Mouse (Mus musculus) hindbrain, embryonic 16.5 days (tissue): ENCODE data around the gene AU040320. TPM values are rescaled to one million over a fixed set of nuclear protein-coding genes. Genes with fewer than 3 reads are reported as not detected.

Experiments used
- ATAC-seq: fragments of 200-750 bp; cut with Nextera tagmentation; 2 replicates; pipeline ENCODE4 v1.8.0; 2017; ENCODE audit warnings: moderate TSS enrichment, moderate library complexity
- H3K27ac ChIP-seq: fragments of 300-500 bp; sonication (generic); 2 replicates; pipeline ENCODE4 v1.5.1; 2014; ENCODE audit warnings: low read depth, mild to moderate bottlenecking, control low read depth, low read length, moderate library complexity
- H3K27me3 ChIP-seq: fragments of 300-500 bp; sonication (generic); replicated peaks from 2 replicates; pipeline ENCODE4 v1.6.1; 2014; ENCODE audit warnings: low read length; ENCODE audit not compliant: control insufficient read depth, insufficient read depth
- H3K36me3 ChIP-seq: fragments of 300-500 bp; sonication (generic); 2 replicates; pipeline ENCODE4 v1.6.1; 2014; ENCODE audit warnings: mild to moderate bottlenecking, low read length, moderate library complexity, mixed read lengths; ENCODE audit not compliant: control insufficient read depth, insufficient read depth
- H3K4me1 ChIP-seq: fragments of 300-500 bp; sonication (generic); 2 replicates; pipeline ENCODE4 v1.6.1; 2014; ENCODE audit warnings: low read depth, low read length; ENCODE audit not compliant: control insufficient read depth, insufficient read depth
- H3K4me2 ChIP-seq: fragments of 300-500 bp; sonication (generic); 2 replicates; pipeline ENCODE4 v1.6.1; 2014; ENCODE audit warnings: mild to moderate bottlenecking, low read length, control low read depth, moderate library complexity
- H3K4me3 ChIP-seq: fragments of 300-500 bp; sonication (generic); 2 replicates; pipeline ENCODE4 v1.5.1; 2014; ENCODE audit warnings: mild to moderate bottlenecking, low read length, control low read depth, moderate library complexity
- H3K9ac ChIP-seq: fragments of 300-500 bp; sonication (generic); 2 replicates; pipeline ENCODE4 v1.6.1; 2014; ENCODE audit warnings: low read depth, mild to moderate bottlenecking, control low read depth, low read length, moderate library complexity
- H3K9me3 ChIP-seq: fragments of 300-500 bp; sonication (generic); 2 replicates; pipeline ENCODE4 v1.6.1; 2014; ENCODE audit warnings: mild to moderate bottlenecking, low read length, moderate library complexity; ENCODE audit not compliant: control insufficient read depth
- WGBS: fragments of 180-500 bp; shearing (Covaris S2); extraction: QIAGEN DNeasy Blood & Tissue Kit; methylation state at CpG from one replicate; pipeline ENCODE4 v1.1.7; 2014; 5-methylcytosine and 5-hydroxymethylcytosine counted together
- polyA plus RNA-seq: library from polyadenylated mRNA; unstranded; fragments of >200 nt; fragmentation: Nextera tagmentation; extraction: Ambion mirVana; gene quantifications from 2 replicates; pipeline ENCODE4 v1.2.1, GENCODE M21; 2015

Gene AU040320
- polyA plus RNA-seq, 1 experiment from 2014 or later: 35.0 TPM

DNA sequence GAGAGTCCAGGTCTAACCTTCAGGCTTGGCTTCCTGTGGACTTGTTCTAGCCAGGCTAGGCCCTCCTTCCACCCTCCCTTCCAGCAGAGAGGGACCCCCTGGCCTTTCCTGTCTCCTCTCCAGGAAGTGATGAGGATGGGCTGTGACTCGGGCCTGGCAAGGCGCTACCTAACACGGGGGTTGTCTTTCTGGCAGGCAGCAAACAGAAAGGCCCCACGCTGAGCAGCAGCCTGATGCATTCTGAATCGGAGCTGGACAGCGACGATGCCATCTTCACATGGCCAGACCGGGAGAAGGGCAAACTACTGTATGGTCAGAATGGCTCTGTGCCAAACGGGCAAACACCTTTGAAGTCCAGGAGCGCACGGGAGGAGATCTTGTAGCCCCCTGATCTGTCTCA lies 99.6 kb downstream of the AU040320 start:
- ATAC-seq: no peak

DNA sequence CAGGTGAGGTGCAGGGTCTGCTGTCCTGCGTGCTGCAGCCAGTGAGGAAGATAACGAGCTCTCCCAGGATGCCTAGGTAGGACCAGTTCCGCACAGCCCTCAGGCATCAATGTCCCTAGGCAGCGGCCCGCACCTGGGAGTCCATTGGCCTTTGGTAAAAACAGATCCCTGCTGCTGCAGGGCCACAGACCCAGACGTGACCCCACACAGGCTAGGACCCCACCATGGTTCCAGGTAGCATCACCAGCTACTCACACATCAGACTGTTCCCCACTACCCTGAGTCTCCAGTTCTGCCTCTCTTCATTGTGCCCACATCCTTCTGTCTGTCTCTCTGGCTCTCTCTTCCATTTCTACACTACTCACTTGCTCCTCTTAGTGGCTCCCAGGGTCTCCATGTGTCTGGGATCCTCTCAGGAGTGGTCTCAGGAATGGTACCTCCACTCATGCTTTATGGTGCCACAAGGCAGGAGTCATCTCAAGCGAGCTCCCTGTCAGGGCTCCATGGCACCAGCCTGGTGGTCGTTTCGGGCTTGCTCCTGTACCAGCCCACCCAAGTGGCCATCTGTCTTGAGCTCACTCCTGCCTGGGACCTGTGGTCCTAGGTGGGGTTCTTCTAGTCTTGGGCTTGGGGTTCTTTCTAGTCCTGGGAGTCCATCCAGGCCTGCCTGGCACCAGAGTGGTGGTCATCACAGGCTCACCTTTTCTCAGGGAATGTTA lies 107.1 kb downstream of the AU040320 start:
- WGBS: 88% methylated on average over 9 of the region's 9 CpGs
- Histone ChIP-seq H3K4me3 (no peak overlapping the region), H3K4me2 (no peak overlapping the region), H3K4me1 (no peaks in the 10 kb centered on the region), H3K36me3 (peaks cover 19% of the 10 kb centered on the region), H3K9me3 (no peaks in the 10 kb centered on the region), H3K27ac (no peak overlapping the region), H3K9ac (no peak overlapping the region), H3K27me3 (no peaks in the 10 kb centered on the region)
- peak; percentile 45; the same call in 1 of the 2 replicates for ATAC-seq

More for the DNA sequence above, 99.6 kb downstream of the AU040320 start:
- Histone ChIP-seq H3K36me3 (peaks cover 9% of the 10 kb centered on the region; the same call in 1 of the 2 replicates), H3K4me1 (no peaks in the 10 kb centered on the region), H3K9ac (no peak overlapping the region), H3K9me3 (no peaks in the 10 kb centered on the region), H3K4me2 (no peak overlapping the region), H3K27ac (no peak overlapping the region), H3K27me3 (no peaks in the 10 kb centered on the region), H3K4me3 (no peak overlapping the region)
- WGBS: 67% methylated on average over 11 of the region's 11 CpGs

DNA sequence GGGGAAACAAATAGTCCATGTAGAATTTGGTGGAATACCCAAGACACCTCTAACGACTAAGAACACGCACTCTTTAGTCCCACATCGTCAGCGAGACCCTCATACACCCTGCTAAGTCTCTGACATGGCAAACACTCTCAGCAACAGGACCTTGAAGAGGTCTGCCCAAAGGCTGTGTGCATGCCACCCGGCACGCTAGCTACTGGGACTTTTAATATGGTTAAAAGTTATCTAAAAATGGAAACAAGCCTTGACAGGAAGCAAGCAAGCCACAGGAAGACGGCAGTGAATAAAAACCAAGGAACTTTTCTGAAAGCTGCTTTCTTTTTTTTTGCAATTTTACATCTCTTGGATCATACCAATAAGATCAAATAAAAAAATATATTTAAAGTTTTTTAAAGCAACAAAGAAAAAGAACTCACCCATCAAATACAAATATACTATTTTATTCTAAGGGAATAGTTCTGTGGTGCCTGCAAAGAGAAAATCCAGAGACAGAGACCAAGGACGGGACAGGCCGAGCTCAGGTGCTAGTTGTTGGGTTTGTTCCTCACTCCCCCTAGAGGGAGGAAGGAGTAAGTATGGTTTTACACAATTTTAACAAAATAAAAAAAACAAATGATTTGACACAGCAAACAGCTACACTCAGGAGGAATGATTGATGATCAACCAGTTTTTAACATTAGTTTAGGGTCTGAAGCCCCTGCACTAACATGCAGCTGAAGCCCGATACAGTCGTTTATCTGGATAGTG lies 108.3 kb downstream of the AU040320 start:
- no peak overlapping the region for H3K4me3 ChIP-seq
- H3K9ac ChIP-seq: no peak overlapping the region
- no peak for ATAC-seq
- peaks cover 19% of the 10 kb centered on the region for H3K36me3 ChIP-seq
- no peaks in the 10 kb centered on the region for H3K27me3 ChIP-seq
- no peaks in the 10 kb centered on the region for H3K9me3 ChIP-seq
- no peak overlapping the region for H3K27ac ChIP-seq
- no peaks in the 10 kb centered on the region for H3K4me1 ChIP-seq
- WGBS: 83% methylated on average over 11 of the region's 11 CpGs
- no peak overlapping the region for H3K4me2 ChIP-seq

DNA sequence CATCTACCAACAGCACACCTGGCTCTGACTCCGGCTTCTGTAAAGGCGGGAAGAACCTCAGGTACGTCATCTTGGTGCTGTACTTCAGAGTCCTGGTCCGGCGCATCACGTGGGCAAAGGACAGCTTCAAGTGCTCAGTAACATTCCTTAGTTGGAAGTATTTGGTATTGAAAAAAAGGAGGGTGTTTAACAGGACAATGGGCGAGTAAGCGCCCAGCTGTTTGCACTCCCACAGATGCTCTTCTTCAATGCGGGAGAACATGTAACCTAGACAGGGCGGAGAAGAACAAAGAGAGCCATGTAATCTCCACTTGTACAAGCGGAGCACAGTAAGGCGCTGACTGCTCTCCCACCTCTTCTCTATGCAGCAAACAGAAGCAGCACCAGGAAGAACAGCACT lies 115.4 kb downstream of the AU040320 start:
- Histone ChIP-seq H3K9me3 (no peaks in the 10 kb centered on the region), H3K27ac (no peak overlapping the region), H3K36me3 (peaks cover 18% of the 10 kb centered on the region), H3K9ac (no peak overlapping the region), H3K4me3 (no peak overlapping the region), H3K4me1 (no peaks in the 10 kb centered on the region), H3K4me2 (no peak overlapping the region), H3K27me3 (no peaks in the 10 kb centered on the region)
- no peak for ATAC-seq
- 91% methylated on average over 12 of the region's 12 CpGs for WGBS

DNA sequence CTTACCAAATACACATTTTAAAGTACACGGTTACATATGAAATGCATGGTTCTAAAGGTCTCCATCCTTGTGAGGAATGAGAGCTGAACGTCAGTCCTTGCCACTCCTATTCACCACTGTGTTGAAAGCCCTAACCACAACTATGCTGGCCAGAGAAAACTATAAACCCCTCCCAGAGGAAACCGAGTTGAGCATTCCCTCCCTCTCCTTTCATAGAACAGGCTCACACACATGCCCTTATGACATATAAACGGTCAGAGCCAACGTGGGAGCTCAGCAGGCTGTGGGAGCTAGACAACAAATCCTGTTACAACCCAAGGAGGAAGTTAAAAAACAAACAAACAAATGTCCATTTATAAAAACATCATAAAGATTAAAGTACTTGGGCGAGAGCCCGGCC lies 119.4 kb downstream of the AU040320 start:
- WGBS: 78% methylated on average over 7 of the region's 7 CpGs

DNA sequence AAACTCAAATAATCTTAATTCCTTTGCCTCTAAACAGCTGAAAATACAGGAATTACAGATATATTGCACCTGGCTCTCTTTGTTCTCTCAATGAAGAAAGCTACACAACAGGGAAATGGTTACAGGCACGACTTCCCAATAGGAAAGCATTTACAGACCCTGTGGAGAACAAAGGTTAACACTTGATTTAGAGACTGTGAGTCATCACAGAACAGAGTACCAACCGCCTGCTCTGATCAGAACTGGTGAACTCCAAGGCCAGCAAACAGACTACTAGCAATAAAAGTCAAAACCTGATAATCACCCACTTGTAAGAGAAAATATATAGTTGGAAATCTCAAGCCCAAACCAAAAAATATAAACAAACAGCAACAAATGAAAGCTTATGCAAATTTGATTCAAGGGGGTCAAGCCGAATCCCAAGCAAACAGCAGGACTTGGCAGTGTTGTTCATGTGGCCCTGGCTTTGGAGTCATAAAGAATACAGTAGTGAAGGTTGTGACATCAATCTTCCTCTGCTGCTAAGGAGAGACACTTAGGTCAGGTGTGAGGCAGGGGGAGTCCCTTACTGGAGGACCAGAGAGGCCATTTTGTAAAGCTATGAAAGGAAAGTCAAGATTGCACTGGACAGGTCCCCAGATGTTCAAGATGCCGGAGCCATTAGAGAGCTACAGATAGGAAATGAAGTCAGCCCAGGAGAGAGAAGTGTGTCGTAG lies 126.4 kb downstream of the AU040320 start:
- 82% methylated on average over 5 of the region's 5 CpGs for WGBS
- ATAC-seq: no peak
- Histone ChIP-seq H3K9me3 (no peaks in the 10 kb centered on the region), H3K4me3 (no peak overlapping the region), H3K4me1 (no peaks in the 10 kb centered on the region), H3K27ac (no peak overlapping the region), H3K4me2 (no peak overlapping the region), H3K9ac (no peak overlapping the region), H3K36me3 (peaks cover 23% of the 10 kb centered on the region), H3K27me3 (no peaks in the 10 kb centered on the region)

More for the DNA sequence above, 119.4 kb downstream of the AU040320 start:
- no peak for ATAC-seq
- Histone ChIP-seq H3K4me2 (no peak overlapping the region), H3K27ac (no peak overlapping the region), H3K9me3 (no peaks in the 10 kb centered on the region), H3K4me1 (no peaks in the 10 kb centered on the region), H3K4me3 (no peak overlapping the region), H3K27me3 (no peaks in the 10 kb centered on the region), H3K9ac (no peak overlapping the region), H3K36me3 (peaks cover 16% of the 10 kb centered on the region)

DNA sequence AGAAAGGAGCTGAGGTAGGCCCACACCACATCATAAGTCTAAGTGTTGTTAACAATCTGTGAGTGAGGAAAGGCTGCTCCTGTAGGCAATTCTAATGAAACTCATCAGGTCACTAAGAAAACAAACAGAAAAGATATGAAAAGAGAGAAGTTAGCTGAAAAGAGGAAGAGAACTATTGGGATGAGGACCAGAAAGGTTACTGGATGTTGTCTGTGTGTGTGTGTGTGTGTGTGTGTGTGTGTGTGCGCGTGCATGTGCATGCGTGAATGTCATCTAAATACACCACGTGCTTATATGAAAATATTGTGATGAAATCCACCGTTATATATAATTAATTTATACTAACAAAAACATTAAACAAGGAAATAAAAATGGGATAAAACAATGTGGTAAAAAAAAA lies 130.3 kb downstream of the AU040320 start:
- WGBS: 97% methylated on average over 5 of the region's 5 CpGs
- no peak overlapping the region for H3K4me3 ChIP-seq
- ATAC-seq: no peak
- H3K36me3 ChIP-seq: peaks cover 28% of the 10 kb centered on the region
- H3K9me3 ChIP-seq: no peaks in the 10 kb centered on the region
- no peak overlapping the region for H3K27ac ChIP-seq
- H3K4me1 ChIP-seq: no peaks in the 10 kb centered on the region
- no peaks in the 10 kb centered on the region for H3K27me3 ChIP-seq
- no peak overlapping the region for H3K4me2 ChIP-seq
- no peak overlapping the region for H3K9ac ChIP-seq

DNA sequence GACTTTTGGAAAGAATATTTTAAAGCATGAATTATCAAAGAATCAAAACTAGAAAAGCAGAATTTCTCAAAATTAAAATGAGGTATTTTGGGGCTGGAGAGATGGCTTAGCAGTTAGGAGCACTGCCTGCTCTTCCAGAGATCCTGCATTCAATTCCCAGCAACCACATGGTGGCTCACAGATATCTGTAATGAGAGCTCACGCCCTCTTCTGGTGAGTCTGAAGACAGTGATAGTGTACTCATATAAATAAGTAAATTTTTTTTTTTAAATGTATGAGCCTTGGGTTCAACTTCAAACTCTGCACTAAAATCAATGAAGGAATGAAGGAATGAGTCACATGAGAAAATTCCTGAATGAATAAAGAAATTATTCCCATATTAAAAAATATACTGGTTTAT lies 132.6 kb downstream of the AU040320 start:
- Histone ChIP-seq H3K4me2 (no peak overlapping the region), H3K36me3 (peaks cover 33% of the 10 kb centered on the region), H3K9me3 (no peaks in the 10 kb centered on the region), H3K27me3 (no peaks in the 10 kb centered on the region), H3K27ac (no peak overlapping the region), H3K9ac (no peak overlapping the region), H3K4me3 (no peak overlapping the region), H3K4me1 (no peaks in the 10 kb centered on the region)
- no peak for ATAC-seq
- 62% methylated on average over 1 of the region's 1 CpGs for WGBS

DNA sequence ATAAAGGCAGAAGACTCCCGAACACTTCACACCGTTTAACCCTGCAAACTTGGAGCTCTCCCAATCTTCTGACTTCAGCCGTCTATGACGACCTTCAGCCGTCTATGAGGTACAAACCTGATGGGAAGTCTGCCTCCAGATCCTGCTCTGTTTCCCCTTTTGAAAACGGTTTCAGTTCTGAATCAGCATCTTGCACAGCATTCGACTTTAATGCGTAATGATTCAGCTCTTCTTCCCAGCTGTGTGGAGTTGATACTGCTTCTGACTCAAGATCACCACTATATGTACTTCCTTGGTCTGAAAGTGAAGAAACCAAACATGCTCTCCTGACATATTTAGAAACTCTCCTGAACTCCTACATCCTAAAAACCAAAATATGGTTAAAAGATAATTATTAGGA lies 136.5 kb downstream of the AU040320 start:
- Histone ChIP-seq H3K4me3 (no peak overlapping the region), H3K4me2 (no peak overlapping the region), H3K27me3 (no peaks in the 10 kb centered on the region), H3K9ac (no peak overlapping the region), H3K27ac (no peak overlapping the region), H3K4me1 (no peaks in the 10 kb centered on the region), H3K36me3 (peaks cover 40% of the 10 kb centered on the region), H3K9me3 (no peaks in the 10 kb centered on the region)
- WGBS: 96% methylated on average over 8 of the region's 8 CpGs
- no peak for ATAC-seq
